Comparison of ENCODE assay signal across 16 mouse cellular contexts in genomic region chr15:25830426-25830825, GRCm38 (mm10). TPM values are rescaled to one million over a fixed set of nuclear protein-coding genes. Genes with fewer than 3 reads are reported as not detected.
A peak's percentile ranks its signal among the peaks of the same experiment; 100 is the strongest.
DNase-seq lines count a peak whose midpoint lies in the region; ATAC-seq lines count a peak whose summit lies in the region.
"Had no signal": no experiment of that assay in that cellular context is flagged by ENCODE, and none has a peak within 500 bp of the region (broad histone marks: within the 10 kb centered on the region; RNA-seq: fewer than 3 reads in every experiment).

No protein-coding gene starts in this region.

- H3K36me3 ChIP-seq in kidney, embryonic 16.5 days (ENCODE audit: insufficient read depth, low read length), result no peaks in the 10 kb centered on the region
- H3K36me3 ChIP-seq: limb, embryonic 13.5 days; neural tube, embryonic 15.5 days; stomach, embryonic 15.5 days had no signal

- H3K9ac ChIP-seq in kidney, embryonic 16.5 days (replicated peaks; ENCODE audit: low read length), result no peak overlapping the region
- H3K9ac ChIP-seq: limb, embryonic 13.5 days; neural tube, embryonic 15.5 days; stomach, embryonic 15.5 days had no signal

- no peaks in the 10 kb centered on the region for H3K27me3 ChIP-seq in kidney, embryonic 16.5 days (ENCODE audit: insufficient read depth, low read length)
- H3K27me3 ChIP-seq: limb, embryonic 13.5 days; neural tube, embryonic 15.5 days; stomach, embryonic 15.5 days had no signal

- no peak for DNase-seq in kidney, adult 9 months
- DNase-seq in CD4-positive helper T cell, adult 2 months (ENCODE audit: low read depth, low spot score), result peak; percentile 26
- DNase-seq in gastrocnemius, adult 18-20 months (ENCODE audit: low spot score), result no peak
- DNase-seq in thymus, postnatal 25 days, result no peak
- DNase-seq: cerebellum, adult 8-10 months; kidney, postnatal 14 days; layer of hippocampus, postnatal 36 days; right cerebral cortex, adult 18-20 months; thymus, postnatal 4 days had no signal

- H3K27ac ChIP-seq in kidney, embryonic 16.5 days (ENCODE audit: low read length), result 0 out of 2 replicates have a peak overlapping the region, but pooled peaks have one; percentile 7
- H3K27ac ChIP-seq: hindbrain, postnatal 0 days; limb, embryonic 13.5 days; neural tube, embryonic 15.5 days; stomach, embryonic 15.5 days had no signal

- H3K9me3 ChIP-seq in kidney, embryonic 16.5 days (ENCODE audit: low read length), result no peaks in the 10 kb centered on the region
- H3K9me3 ChIP-seq: limb, embryonic 13.5 days; neural tube, embryonic 15.5 days; stomach, embryonic 15.5 days had no signal

- H3K4me3 ChIP-seq in kidney, embryonic 16.5 days (ENCODE audit: low read length), result no peak overlapping the region
- H3K4me3 ChIP-seq: limb, embryonic 13.5 days; neural tube, embryonic 15.5 days; stomach, embryonic 15.5 days had no signal

- 57% methylated on average over 2 of the region's 2 CpGs for WGBS in kidney, embryonic 16.5 days

- H3K4me2 ChIP-seq in kidney, embryonic 16.5 days (replicated peaks; ENCODE audit: low read depth, low read length), result no peak overlapping the region
- H3K4me2 ChIP-seq: limb, embryonic 13.5 days; neural tube, embryonic 15.5 days; stomach, embryonic 15.5 days had no signal

- H3K4me1 ChIP-seq in kidney, embryonic 16.5 days (ENCODE audit: insufficient read depth, low read length), result no peaks in the 10 kb centered on the region
- H3K4me1 ChIP-seq: neural tube, embryonic 15.5 days; stomach, embryonic 15.5 days had no signal

- no peak for ATAC-seq in kidney, embryonic 16.5 days (ENCODE audit: low FRiP score, low TSS enrichment)
- peak; percentile 37 for ATAC-seq in activated CD4-positive, CD25-positive, alpha-beta regulatory T cell, adult 4 months
- peak; percentile 51 for ATAC-seq in megakaryocyte progenitor cell, adult 5-6 weeks (replicated peaks; ENCODE audit: poor library complexity)
- ATAC-seq: hindbrain, postnatal 0 days had no signal

RNA-seq across cellular contexts. Expression of gene Retreg1, which starts 12.6 kb away (rescaled TPM):
- polyA plus RNA-seq in kidney, embryonic 16.5 days (2015; fragmentation: Nextera tagmentation; extraction: Ambion mirVana), result 21.5 and 22.0 TPM in 2 replicates
- polyA plus RNA-seq in activated CD4-positive, CD25-positive, alpha-beta regulatory T cell, adult 4 months (2017; shearing (Covaris generic)), result 10 to 100 TPM; 58.2 to 69.6 TPM
- 34.5 and 37.8 TPM in 2 replicates for total RNA-seq in megakaryocyte progenitor cell, adult 5-6 weeks (2015)
- 40.9 and 44.1 TPM in 2 replicates for total RNA-seq in megakaryocyte progenitor cell, adult 5-6 weeks (2017)
- 100 to 1,000 TPM; 171 to 293 TPM for total RNA-seq in gastrocnemius, adult 18-20 months (2021)
